Mouse (Mus musculus): Measurements from ENCODE around the gene Iqce. TPM values are rescaled to one million over a fixed set of nuclear protein-coding genes. Genes with fewer than 3 reads are reported as not detected.
A peak's percentile ranks its signal among the peaks of the same experiment; 100 is the strongest.

Gene Iqce
- total RNA-seq (2017): 8.2 to 14.9 TPM (median 14.3 TPM) in 3 replicates

DNA sequence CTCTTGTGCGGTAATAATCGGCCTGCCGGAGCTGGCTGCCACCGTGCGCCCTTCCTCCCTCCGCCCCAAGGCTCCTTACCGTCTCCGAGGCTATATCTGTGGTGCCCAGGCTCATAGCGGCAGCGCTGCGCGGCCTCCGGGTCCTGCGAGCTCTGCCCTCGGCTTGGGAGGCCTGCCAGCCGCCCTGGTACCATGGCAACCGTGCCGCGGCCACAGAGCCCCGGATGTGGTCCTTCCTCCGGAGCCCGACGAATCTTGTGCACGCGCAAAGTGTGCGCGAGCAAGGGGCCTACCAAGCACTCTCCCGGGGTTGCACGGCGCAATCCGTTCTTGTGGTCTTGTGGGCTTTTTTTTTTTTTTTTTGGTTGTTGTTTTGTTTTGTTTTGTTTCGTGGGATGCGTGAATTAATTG lies at the start of gene Iqce:
Iqce (minus strand) TSS at position 276 of the 411 bp plus-strand sequence.
- ATAC-seq (replicated peaks; ENCODE audit: insufficient number of reproducible peaks, low FRiP score, low TSS enrichment, poor library complexity, severe bottlenecking): peak; percentile 47; the same call in 1 of the 2 replicates

DNA sequence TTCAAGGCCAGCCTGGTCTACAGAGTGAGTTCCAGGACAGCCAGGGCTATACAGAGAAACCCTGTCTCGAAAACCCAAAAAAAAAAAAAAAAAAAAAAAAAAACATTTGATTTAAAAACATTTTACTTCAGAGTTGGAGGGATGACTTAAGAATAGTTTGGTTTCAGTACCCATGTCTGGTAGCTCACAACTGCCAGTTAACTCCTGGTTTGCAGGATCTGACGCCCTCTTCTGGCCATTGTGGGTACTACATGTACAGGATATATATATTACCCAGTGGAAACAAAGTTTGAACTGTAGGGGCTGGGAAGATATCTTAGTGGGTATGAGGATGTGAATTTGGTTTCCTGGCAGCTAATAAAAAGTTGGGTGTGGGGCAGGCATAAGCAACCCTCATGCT lies 48.7 kb upstream of the Iqce start:
- ATAC-seq (replicated peaks; ENCODE audit: insufficient number of reproducible peaks, low FRiP score, low TSS enrichment, poor library complexity, severe bottlenecking): no peak

GRCm38 (mm10) chr5:140749062-140749875 lies 47.1 kb upstream of the Iqce start:
- peak; percentile 82 for ATAC-seq (replicated peaks; ENCODE audit: insufficient number of reproducible peaks, low FRiP score, low TSS enrichment, poor library complexity, severe bottlenecking)

DNA sequence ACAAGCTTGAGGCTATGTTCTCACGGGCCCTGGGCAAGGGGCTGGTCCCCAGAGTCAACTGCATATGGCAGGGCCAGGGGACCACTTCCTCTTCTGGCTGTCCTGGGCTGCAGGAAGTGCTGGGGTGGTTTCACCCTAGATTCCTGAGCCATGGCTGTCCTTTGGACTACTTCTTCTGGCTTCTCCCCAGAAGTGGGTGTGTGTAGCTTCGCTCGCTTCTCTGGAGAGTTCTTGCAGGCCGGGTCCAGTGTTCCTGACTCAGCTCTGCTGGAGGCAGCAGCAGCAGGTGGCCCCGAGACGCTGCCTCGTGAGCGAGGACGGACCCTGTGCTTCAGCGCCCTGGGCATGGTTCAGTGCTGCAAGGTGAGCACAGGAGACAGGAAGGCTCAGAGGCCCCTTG lies 46.2 kb upstream of the Iqce start:
- no peak for ATAC-seq (replicated peaks; ENCODE audit: insufficient number of reproducible peaks, low FRiP score, low TSS enrichment, poor library complexity, severe bottlenecking)

DNA sequence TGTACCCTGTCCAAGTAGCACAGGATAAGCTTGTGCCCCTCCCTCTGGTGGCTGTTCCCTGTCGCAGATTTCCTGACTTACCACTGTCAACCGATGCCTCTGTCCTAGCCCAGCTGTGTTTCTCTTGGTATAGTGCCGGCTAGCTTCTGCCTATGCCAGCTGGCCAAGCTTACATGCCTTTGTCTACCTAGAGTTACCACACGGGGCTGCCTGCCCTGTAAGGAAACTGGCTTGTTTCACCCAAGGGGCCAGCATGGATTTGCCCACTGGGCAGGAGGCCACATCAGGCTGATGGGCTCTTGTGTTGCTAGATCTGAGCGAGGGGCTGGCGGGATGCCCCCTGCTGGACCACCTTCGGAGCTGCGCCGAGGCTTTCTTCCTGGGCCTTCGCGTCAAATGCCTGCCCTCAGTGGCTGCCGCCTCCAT lies 41.5 kb upstream of the Iqce start:
- no peak for ATAC-seq (replicated peaks; ENCODE audit: insufficient number of reproducible peaks, low FRiP score, low TSS enrichment, poor library complexity, severe bottlenecking)

DNA sequence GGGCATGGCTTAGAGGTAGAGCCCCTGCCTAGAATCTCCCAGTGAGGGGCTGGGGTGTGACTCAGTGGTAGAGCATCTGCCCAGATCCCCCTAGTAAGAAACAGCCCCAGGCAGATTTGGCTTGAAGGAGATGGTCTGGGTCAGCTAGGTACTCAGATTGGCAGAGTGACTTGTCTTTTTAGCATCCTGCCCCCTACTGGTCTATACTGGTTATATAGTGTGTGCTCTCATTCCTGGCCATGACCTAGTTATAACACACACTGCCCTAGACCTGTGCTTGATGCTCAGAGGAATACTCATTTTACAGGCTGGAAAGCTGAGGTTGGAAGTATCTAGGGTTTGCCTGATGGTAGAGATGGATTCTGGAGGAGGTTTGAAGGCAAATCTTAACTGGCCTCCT lies 39.7 kb upstream of the Iqce start:
- ATAC-seq (replicated peaks; ENCODE audit: insufficient number of reproducible peaks, low FRiP score, low TSS enrichment, poor library complexity, severe bottlenecking): peak; percentile 58; the same call in 1 of the 2 replicates

DNA sequence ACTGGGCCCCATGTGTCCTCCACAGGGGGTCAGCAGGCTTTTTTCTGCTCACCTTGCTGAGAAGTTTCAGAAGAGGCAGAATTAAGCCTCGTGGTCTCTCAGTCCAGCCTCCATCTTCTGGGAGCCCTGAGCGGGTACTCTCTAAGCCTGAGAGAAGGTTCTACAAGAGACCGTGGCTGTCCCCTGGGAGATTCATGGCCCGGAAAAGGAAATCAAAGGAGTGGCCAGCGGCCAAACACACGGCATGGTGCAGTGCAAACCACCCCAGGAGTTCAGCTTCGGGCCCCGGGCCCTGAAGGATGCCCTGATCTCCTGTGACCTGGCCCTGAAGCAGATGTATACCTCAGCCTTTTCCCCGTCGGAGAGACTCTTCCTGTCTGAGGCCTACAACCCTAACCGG lies 38.9 kb upstream of the Iqce start:
- ATAC-seq (replicated peaks; ENCODE audit: insufficient number of reproducible peaks, low FRiP score, low TSS enrichment, poor library complexity, severe bottlenecking): no peak

- ATAC-seq (replicated peaks; ENCODE audit: insufficient number of reproducible peaks, low FRiP score, low TSS enrichment, poor library complexity, severe bottlenecking): peak; percentile 70
These were observed 37.6 kb upstream of the Iqce start for GRCm38 (mm10) chr5:140739813-140740212.

GRCm38 (mm10) chr5:140736166-140736565 lies 34.0 kb upstream of the Iqce start:
- no peak for ATAC-seq (replicated peaks; ENCODE audit: insufficient number of reproducible peaks, low FRiP score, low TSS enrichment, poor library complexity, severe bottlenecking)

DNA sequence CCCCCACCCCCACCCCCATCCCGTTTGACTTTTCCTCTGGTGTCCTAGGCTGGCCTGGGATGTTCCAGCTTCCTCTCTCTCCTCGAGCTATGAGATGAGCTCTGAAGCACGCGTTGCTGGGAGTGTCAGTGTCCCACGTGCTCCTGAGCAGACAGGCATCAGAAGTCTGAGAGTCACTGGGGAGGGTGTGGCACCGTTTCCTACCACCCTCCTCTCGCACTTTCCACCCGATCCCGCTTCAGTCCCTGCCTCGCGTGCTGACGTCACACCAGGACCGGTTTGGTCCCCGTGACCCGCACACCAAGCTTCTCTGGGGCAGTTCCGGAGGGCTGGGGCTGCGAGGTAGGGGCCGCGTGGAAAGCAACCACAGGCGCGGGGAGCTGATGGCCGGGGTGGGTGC lies 33.1 kb upstream of the Iqce start:
- ATAC-seq (replicated peaks; ENCODE audit: insufficient number of reproducible peaks, low FRiP score, low TSS enrichment, poor library complexity, severe bottlenecking): peak; percentile 66

DNA sequence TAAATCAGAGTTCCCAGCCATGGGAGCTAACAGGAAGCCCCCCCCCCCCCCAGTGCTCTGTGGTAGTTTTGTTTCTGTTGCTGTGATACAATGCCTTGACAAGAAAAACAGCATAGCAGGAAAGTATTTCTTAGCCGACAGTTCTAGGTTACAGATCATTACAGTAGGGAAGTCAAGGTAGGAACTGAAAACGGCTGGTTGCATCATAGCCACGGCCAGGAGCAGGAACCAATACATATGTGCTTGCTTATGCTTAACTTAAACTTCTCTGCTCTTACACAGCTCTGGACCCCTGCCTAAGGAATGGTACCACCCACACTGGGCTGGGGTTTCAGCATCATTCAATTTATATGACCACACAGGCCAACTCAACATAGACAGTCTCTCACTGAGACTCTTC lies 31.2 kb upstream of the Iqce start:
- ATAC-seq (replicated peaks; ENCODE audit: insufficient number of reproducible peaks, low FRiP score, low TSS enrichment, poor library complexity, severe bottlenecking): peak; percentile 72

- no peak for ATAC-seq (replicated peaks; ENCODE audit: insufficient number of reproducible peaks, low FRiP score, low TSS enrichment, poor library complexity, severe bottlenecking)
These were observed 30.0 kb upstream of the Iqce start for GRCm38 (mm10) chr5:140732195-140732594.

DNA sequence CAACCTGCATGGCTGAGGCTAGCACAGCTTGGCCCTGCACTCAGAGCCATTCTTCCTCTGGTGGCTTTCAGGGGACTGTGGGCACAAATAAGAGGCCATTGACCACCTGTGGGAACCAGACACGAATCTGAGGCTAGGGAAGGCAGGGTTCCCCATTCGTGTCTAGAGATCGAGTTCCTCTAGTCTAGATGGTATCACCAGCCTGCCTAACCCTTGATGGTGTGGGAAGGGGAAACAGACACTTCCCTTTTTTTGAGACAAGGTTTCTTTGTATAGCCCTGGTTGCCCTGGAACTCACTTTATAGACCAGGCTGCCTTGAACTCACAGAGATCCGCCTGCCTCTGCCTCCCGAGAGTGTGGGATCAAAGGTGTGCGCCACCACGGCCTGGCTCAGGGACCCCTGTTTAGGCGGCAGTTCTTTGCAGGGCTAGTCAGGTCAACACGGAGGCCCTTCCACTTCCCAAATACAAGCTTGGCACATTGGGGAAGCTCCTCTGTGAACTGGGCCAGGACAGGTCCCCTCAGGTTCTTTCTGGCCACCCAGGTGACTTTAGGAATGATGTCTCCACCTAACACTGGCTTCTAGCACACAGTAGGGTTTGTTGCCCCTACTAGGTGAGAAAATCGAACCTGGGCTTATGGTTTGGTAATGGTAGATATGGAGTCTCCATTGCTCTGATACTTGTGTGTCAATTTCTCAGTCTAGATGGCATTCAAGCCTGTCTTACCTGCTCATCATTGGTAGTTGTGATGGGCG lies 29.0 kb upstream of the Iqce start:
- peak; percentile 73 for ATAC-seq (replicated peaks; ENCODE audit: insufficient number of reproducible peaks, low FRiP score, low TSS enrichment, poor library complexity, severe bottlenecking)

GRCm38 (mm10) chr5:140726946-140727740 lies 25.0 kb upstream of the Iqce start:
- ATAC-seq (replicated peaks; ENCODE audit: insufficient number of reproducible peaks, low FRiP score, low TSS enrichment, poor library complexity, severe bottlenecking): no peak

- ATAC-seq (replicated peaks; ENCODE audit: insufficient number of reproducible peaks, low FRiP score, low TSS enrichment, poor library complexity, severe bottlenecking): no peak
These were observed 24.1 kb upstream of the Iqce start for GRCm38 (mm10) chr5:140726062-140726839.

GRCm38 (mm10) chr5:140723822-140724221 lies 21.6 kb upstream of the Iqce start, which contains the start of gene Amz1:
Gene Amz1 (plus strand): TSS chr5:140724127.
- no peak for ATAC-seq (replicated peaks; ENCODE audit: insufficient number of reproducible peaks, low FRiP score, low TSS enrichment, poor library complexity, severe bottlenecking)

- ATAC-seq (replicated peaks; ENCODE audit: insufficient number of reproducible peaks, low FRiP score, low TSS enrichment, poor library complexity, severe bottlenecking): peak; percentile 84
These were observed 19.9 kb upstream of the Iqce start for GRCm38 (mm10) chr5:140722121-140722520.

DNA sequence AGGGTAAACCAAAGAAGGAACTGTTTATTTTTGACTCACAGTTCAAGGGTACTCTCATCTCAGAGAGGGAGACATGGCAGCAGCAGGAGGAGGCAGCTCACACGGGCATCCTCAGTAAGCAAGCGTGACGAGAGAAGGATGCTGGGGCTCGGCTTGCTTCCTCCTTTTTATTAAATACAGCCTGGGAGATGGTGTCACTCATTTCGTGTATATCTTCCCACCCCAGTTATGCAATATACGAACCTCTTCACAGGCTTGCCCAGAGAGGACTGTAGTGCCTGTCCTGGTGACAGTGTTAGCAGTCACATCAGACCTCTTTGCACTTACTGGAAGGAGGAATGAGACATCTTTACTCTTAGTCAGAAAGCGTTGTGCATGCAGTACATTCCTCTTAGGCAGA lies 18.6 kb upstream of the Iqce start:
- peak; percentile 77 for ATAC-seq (replicated peaks; ENCODE audit: insufficient number of reproducible peaks, low FRiP score, low TSS enrichment, poor library complexity, severe bottlenecking)
